ENCODE assay signal across 8 mouse cellular contexts in the genomic region with DNA sequence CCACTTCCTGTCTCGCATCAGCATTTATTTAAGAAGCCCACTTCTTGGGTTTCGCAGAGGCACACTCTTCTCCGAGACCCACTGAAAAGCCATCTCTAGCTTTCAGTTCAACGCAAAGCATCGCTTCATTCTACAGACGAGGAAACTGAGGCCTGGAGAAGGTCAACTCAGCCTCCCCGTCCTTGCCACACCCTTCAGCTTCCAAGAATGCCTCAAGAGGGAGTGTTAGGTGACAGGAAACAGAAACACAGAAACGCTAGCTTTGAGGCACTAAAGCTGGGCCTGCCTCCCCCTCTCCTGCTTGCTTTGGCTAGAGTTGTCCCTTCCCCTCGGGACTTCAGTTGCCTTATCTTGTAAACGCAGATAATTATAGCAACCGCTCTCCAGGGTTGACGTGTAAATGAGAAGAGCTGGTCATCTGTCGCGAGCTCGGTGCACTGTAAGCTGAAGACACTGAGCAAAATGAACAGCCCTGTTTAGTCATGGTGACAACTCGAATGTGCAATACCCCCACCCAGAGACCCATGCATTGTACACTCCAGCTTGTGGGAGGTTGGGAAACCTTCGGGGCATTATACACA. TPM values are rescaled to one million over a fixed set of nuclear protein-coding genes. Genes with fewer than 3 reads are reported as not detected.
DNase-seq lines count a peak whose midpoint lies in the region; ATAC-seq and TF ChIP-seq lines count a peak whose summit lies in the region.

No protein-coding gene starts in this region.

- no peaks in the 10 kb centered on the region for H3K27me3 ChIP-seq in CH12.LX (replicated peaks)
- no peaks in the 10 kb centered on the region for H3K27me3 ChIP-seq in liver, postnatal 0 days (ENCODE audit: insufficient read depth, low read length)

- H3K9ac ChIP-seq in CH12.LX (ENCODE audit: insufficient read depth, low read depth), result peak overlapping the region; percentile 5
- peak overlapping the region; percentile 28 for H3K9ac ChIP-seq in liver, postnatal 0 days (replicated peaks)

- H3K79me2 ChIP-seq in CH12.LX (replicated peaks; ENCODE audit: control insufficient read depth, extremely low read depth, insufficient read depth, poor library complexity, severe bottlenecking), result no peaks in the 10 kb centered on the region

- intact Hi-C loops in heart, postnatal 10 days (cut with DNase I), result loop anchor here (1.0 kb wide), 1 partner anchor 42 kb away; no protein-coding TSS in a partner anchor

- dilution Hi-C loops in CH12.LX (cut with MboI; ENCODE audit: extremely low pct_ligation_motif_present, extremely low pct_unique_long_range_greater_than_20kb, low sequenced_read_pairs), result no loop called here

- TF ChIP-seq POLR2A in CH12.LX (IDR thresholded peaks at IDR 0.05; ENCODE audit: low read depth, low read length), result no peak
- TF ChIP-seq POLR2A in bone marrow, adult 2 months (IDR thresholded peaks at IDR 0.05; ENCODE audit: borderline replicate concordance, control insufficient read depth, low read depth, low read length), result no peak

- H3K4me1 ChIP-seq in CH12.LX (ENCODE audit: control insufficient read depth in 1 of 2, insufficient read depth in 2 of 2), result peaks cover 18 to 50% of the 10 kb centered on the region in 2 experiments
- H3K4me1 ChIP-seq in bone marrow, adult 2 months (ENCODE audit: control insufficient read depth, insufficient read depth, low read length), result peaks cover 3% of the 10 kb centered on the region; the same call in 1 of the 2 replicates
- H3K4me1 ChIP-seq in liver, postnatal 0 days (ENCODE audit: insufficient read depth), result peaks cover 32% of the 10 kb centered on the region

- no peak for TF ChIP-seq EP300 in CH12.LX (IDR thresholded peaks at IDR 0.05; ENCODE audit: low read length)
- TF ChIP-seq EP300 in liver, postnatal 0 days (IDR thresholded peaks at IDR 0.05; ENCODE audit: low read depth), result peak; percentile 81

- in situ Hi-C loops in CH12.LX (cut with MboI; ENCODE audit: low pct_ligation_motif_present, low pct_unique_long_range_greater_than_20kb, low sequenced_read_pairs), result loop anchor here (5.0 to 10.0 kb wide), 3 partner anchors 36 to 238 kb away; no protein-coding TSS in a partner anchor

- 22% methylated on average over 17 of the region's 17 CpGs for WGBS in bone marrow, adult 2 months
- WGBS in liver, postnatal 0 days (ENCODE audit: insufficient replicate concordance), result 17% methylated on average over 17 of the region's 17 CpGs

- peak overlapping the region; percentile 94 for H3K4me2 ChIP-seq in CH12.LX (ENCODE audit: insufficient read depth, low read depth, poor library complexity, severe bottlenecking)
- peak overlapping the region; percentile 66 for H3K4me2 ChIP-seq in liver, postnatal 0 days (ENCODE audit: low read depth, low read length)

- peaks cover 32 to 40% of the 10 kb centered on the region in 2 experiments for H3K36me3 ChIP-seq in CH12.LX (replicated peaks in 1 of 2; ENCODE audit: control insufficient read depth in 1 of 2, insufficient read depth in 1 of 2, low read length in 1 of 2)
- H3K36me3 ChIP-seq in liver, postnatal 0 days (replicated peaks; ENCODE audit: insufficient read depth, low read length), result peaks cover 22% of the 10 kb centered on the region

- H3K9me3 ChIP-seq in CH12.LX (replicated peaks; ENCODE audit: low read length), result peaks cover 16% of the 10 kb centered on the region
- H3K9me3 ChIP-seq in liver, postnatal 0 days (ENCODE audit: low read length), result no peaks in the 10 kb centered on the region

- TF ChIP-seq CTCF in CH12.LX (conservative IDR thresholded peaks at IDR 0.05 in 1 of 2, IDR thresholded peaks at IDR 0.05 in 1 of 2; ENCODE audit: low read depth in 2 of 2, low read length in 2 of 2), result no peak
- TF ChIP-seq CTCF in bone marrow, adult 2 months (IDR thresholded peaks at IDR 0.05; ENCODE audit: control insufficient read depth, insufficient read depth, low read length), result no peak
- TF ChIP-seq CTCF in liver, postnatal 0 days (IDR thresholded peaks at IDR 0.05; ENCODE audit: low read depth), result 0 out of 2 replicates have a peak, but pooled peaks have one; percentile 4

- H3K27ac ChIP-seq in CH12.LX (ENCODE audit: insufficient read depth, low read depth), result peak overlapping the region; percentile 99
- peak overlapping the region; percentile 42 for H3K27ac ChIP-seq in bone marrow, adult 2 months (ENCODE audit: control insufficient read depth, insufficient read depth, low read depth, low read length, poor library complexity)
- peak overlapping the region; percentile 90 for H3K27ac ChIP-seq in liver, postnatal 0 days (ENCODE audit: low read depth)

- no peak for TF ChIP-seq RAD21 in CH12.LX (IDR thresholded peaks at IDR 0.05; ENCODE audit: low read depth, low read length)

- DNase-seq in CH12.LX (ENCODE audit: extremely low read depth), result peak; percentile 50
- DNase-seq in heart, postnatal 10 days, result peak; percentile 85 to 86
- peak; percentile 46 for DNase-seq in liver, postnatal 0 days
- no peak for DNase-seq in cerebellum, adult 9-11 months
- DNase-seq in layer of hippocampus, adult 9-10 months (ENCODE audit: low spot score), result no peak
- no peak for DNase-seq in frontal cortex, adult 2 months (ENCODE audit: extremely low spot score in 1 of 2, low spot score in 1 of 2)
- DNase-seq in right cerebral cortex, postnatal 4 days, result no peak

- ATAC-seq in liver, postnatal 0 days, result peak; percentile 55; the same call in 1 of the 2 replicates

- H3K4me3 ChIP-seq in CH12.LX (replicated peaks in 1 of 3; ENCODE audit: low read depth in 2 of 3, low read length in 2 of 3, poor library complexity in 1 of 3), result peak overlapping the region in 1 of 3 experiments; percentile 34
- H3K4me3 ChIP-seq in bone marrow, adult 2 months (replicated peaks; ENCODE audit: control insufficient read depth, low read depth, low read length), result no peak overlapping the region
- H3K4me3 ChIP-seq in liver, postnatal 0 days (ENCODE audit: low read depth, low read length), result 0 out of 2 replicates have a peak overlapping the region, but pooled peaks have one; percentile 21

TF ChIP-seq in CH12.LX, 34 proteins besides CTCF, POLR2A, EP300 and RAD21:
- TF ChIP-seq HCFC1 (IDR thresholded peaks at IDR 0.05; ENCODE audit: low read depth, low read length) (no peak), USF2 (conservative IDR thresholded peaks at IDR 0.05; ENCODE audit: low read depth, low read length) (no peak), TBP (conservative IDR thresholded peaks at IDR 0.05; ENCODE audit: low read depth, low read length) (0 out of 2 replicates have a peak, but pooled peaks have one; percentile 9), RCOR1 (conservative IDR thresholded peaks at IDR 0.05; ENCODE audit: low read depth, low read length) (no peak), MEF2A (IDR thresholded peaks at IDR 0.05; ENCODE audit: borderline replicate concordance, low read depth, low read length) (peak; percentile 79; the same call in 1 of the 2 replicates), CHD1 (IDR thresholded peaks at IDR 0.05; ENCODE audit: low read depth, low read length) (no peak), IRF4 (IDR thresholded peaks at IDR 0.05; ENCODE audit: low read depth, low read length) (no peak)
TF ChIP-seq in CH12.LX: peak in this region for 2.

RNA-seq across cellular contexts. Expression of gene Srrm1, which starts 39.9 kb away (rescaled TPM):
- total RNA-seq in CH12.LX (2012; rRNA removed) (23.6 and 26.0 TPM in 2 replicates), CH12.LX (2014; rRNA removed) (12.3 and 14.2 TPM in 2 replicates)
- 171 and 180 TPM in 2 replicates for polyA plus RNA-seq in CH12.LX (2012; ENCODE audit: insufficient read length, low read depth)
- 99.5 and 141 TPM in 2 replicates for polyA plus RNA-seq in bone marrow, adult 2 months (2011; ENCODE audit: insufficient read depth, insufficient read length, low replicate concordance, missing spikeins)
- total RNA-seq in heart, postnatal 10 days (2021), result 100 to 1,000 TPM in 1 of 2 experiments, 10 to 100 TPM in 1; 94.6 to 106 TPM
- 79.3 and 90.6 TPM in 2 replicates for polyA plus RNA-seq in liver, postnatal 0 days (2015; fragmentation: Nextera tagmentation; extraction: Ambion mirVana)
- 151 and 160 TPM in 2 replicates for polyA plus RNA-seq in frontal cortex, adult 2 months (2012; rRNA removed)

RNA-seq across cellular contexts. Expression of gene Clic4, which starts 40.6 kb away (rescaled TPM):
- total RNA-seq in CH12.LX (2012; rRNA removed), result 124 and 154 TPM in 2 replicates
- total RNA-seq in CH12.LX (2014; rRNA removed), result 182 and 199 TPM in 2 replicates
- 198 and 214 TPM in 2 replicates for polyA plus RNA-seq in CH12.LX (2012; ENCODE audit: insufficient read length, low read depth)
- 34.8 and 42.2 TPM in 2 replicates for polyA plus RNA-seq in bone marrow, adult 2 months (2011; ENCODE audit: insufficient read depth, insufficient read length, low replicate concordance, missing spikeins)
- total RNA-seq in heart, postnatal 10 days (2021), result 100 to 1,000 TPM; 309 to 310 TPM
- 52.2 and 64.6 TPM in 2 replicates for polyA plus RNA-seq in liver, postnatal 0 days (2015; fragmentation: Nextera tagmentation; extraction: Ambion mirVana)
- 67.3 and 73.5 TPM in 2 replicates for polyA plus RNA-seq in frontal cortex, adult 2 months (2012; rRNA removed)

Comparison
In these comparisons a context has a peak if more than half of its experiments do, and no peak if none do; other contexts are left out.
1. DNase-seq: peak in CH12.LX (single experiment), heart, postnatal 10 days (2 of 2) and liver, postnatal 0 days (single experiment); none in cerebellum, adult 9-11 months (single experiment), layer of hippocampus, adult 9-10 months (single experiment), frontal cortex, adult 2 months (0 of 2) and right cerebral cortex, postnatal 4 days (single experiment).
2. H3K27ac ChIP-seq: peak in every context shown above with its lines; median percentile 99 in CH12.LX; 90 in liver, postnatal 0 days; 42 in bone marrow, adult 2 months.